Mouse (Mus musculus) limb, embryonic 14.5 days (tissue): Measurements from ENCODE around the gene Vstm2b. TPM values are rescaled to one million over a fixed set of nuclear protein-coding genes. Genes with fewer than 3 reads are reported as not detected.

Experiments
- ATAC-seq: fragments of 200-750 bp; cut with Nextera tagmentation; 2 replicates; pipeline ENCODE4 v1.8.0; 2017; ENCODE audit warnings: low read depth, moderate number of reproducible peaks, moderate TSS enrichment; ENCODE audit not compliant: low FRiP score
- DNase-seq: peaks from one replicate; pipeline ENCODE4 v3.0.0-alpha.2; 2015; ENCODE audit warnings: low spot score
- H3K27ac ChIP-seq: fragments of 300-500 bp; sonication (generic); replicated peaks from 2 replicates; pipeline ENCODE4 v1.5.1; 2014; ENCODE audit warnings: low read depth, mild to moderate bottlenecking, low read length, moderate library complexity, mixed read lengths
- H3K27me3 ChIP-seq: fragments of 300-500 bp; sonication (generic); 2 replicates; pipeline ENCODE4 v1.6.1; 2014; ENCODE audit warnings: low read length, mixed read lengths; ENCODE audit not compliant: control insufficient read depth, insufficient read depth
- H3K36me3 ChIP-seq: fragments of 300-500 bp; sonication (generic); 2 replicates; pipeline ENCODE4 v1.6.1; 2014; ENCODE audit warnings: mild to moderate bottlenecking, low read length, moderate library complexity, mixed read lengths; ENCODE audit not compliant: control insufficient read depth, insufficient read depth
- H3K4me1 ChIP-seq: fragments of 300-500 bp; sonication (generic); 2 replicates; pipeline ENCODE4 v1.6.1; 2014; ENCODE audit warnings: antibody characterized with exemption, low read length, mixed read lengths; ENCODE audit not compliant: control insufficient read depth, insufficient read depth
- H3K4me2 ChIP-seq: fragments of 300-500 bp; sonication (generic); replicated peaks from 2 replicates; pipeline ENCODE4 v1.6.1; 2014; ENCODE audit warnings: low read depth, mild to moderate bottlenecking, low read length, moderate library complexity; ENCODE audit not compliant: severe bottlenecking
- H3K4me3 ChIP-seq: fragments of 300-500 bp; sonication (generic); replicated peaks from 2 replicates; pipeline ENCODE4 v1.5.1; 2014; ENCODE audit warnings: low read length
- H3K9ac ChIP-seq: fragments of 300-500 bp; sonication (generic); 2 replicates; pipeline ENCODE4 v1.6.1; 2014; ENCODE audit warnings: mild to moderate bottlenecking, low read depth, low read length, moderate library complexity; ENCODE audit not compliant: severe bottlenecking
- H3K9me3 ChIP-seq: fragments of 300-500 bp; sonication (generic); 2 replicates; pipeline ENCODE4 v1.6.1; 2016; ENCODE audit warnings: low read length; ENCODE audit not compliant: control insufficient read depth
- POLR2A ChIP-seq: fragments of 200-500 bp; IDR thresholded peaks from 2 replicates; pipeline ENCODE4 v1.8.0; 2012; ENCODE audit warnings: inconsistent platforms, mild to moderate bottlenecking, moderate library complexity, borderline replicate concordance; ENCODE audit not compliant: insufficient read depth, insufficient read length; ENCODE audit errors: extremely low read depth
- WGBS: fragments of 180-500 bp; shearing (Covaris S2); extraction: QIAGEN DNeasy Blood & Tissue Kit; methylation state at CpG from one replicate; pipeline ENCODE4 v1.1.7; 2014; 5-methylcytosine and 5-hydroxymethylcytosine counted together
- polyA plus RNA-seq, 2 experiments: library from polyadenylated mRNA; depleted of rRNA in 1 of 2; stranded (reverse) in 1 of 2; unstranded in 1 of 2; fragments of >200 nt; fragmentation: Nextera tagmentation in 1 of 2; extraction: Ambion mirVana in 1 of 2; gene quantifications; 2 replicates each; pipeline versions ENCODE4 v1.2.1 to v1.2.3; 2012 to 2014

Vstm2b gene
- polyA plus RNA-seq, 2 experiments, result 13.0 to 69.2 TPM

DNA sequence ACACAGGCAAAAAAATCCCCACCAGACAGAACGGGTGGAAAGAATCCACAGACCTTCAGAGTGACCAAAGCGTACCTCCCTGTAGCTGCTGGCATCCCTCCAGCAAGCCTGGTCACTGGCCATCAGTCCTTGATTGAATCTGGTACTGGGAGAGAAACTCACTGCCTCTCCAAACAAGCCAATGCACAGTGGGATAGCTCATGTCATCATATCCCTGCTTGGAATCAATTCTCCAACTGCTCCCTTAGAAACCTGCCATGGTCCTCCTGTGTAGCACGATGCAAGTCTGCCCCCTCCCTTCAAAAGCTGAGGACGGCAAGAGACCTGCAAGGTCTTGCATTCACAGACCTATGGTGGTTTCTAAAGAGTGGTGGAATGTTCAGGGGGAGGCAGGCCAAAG lies 1.2 kb upstream of the Vstm2b start:
- Histone ChIP-seq H3K27me3 (peaks cover 57% of the 10 kb centered on the region), H3K36me3 (no peaks in the 10 kb centered on the region), H3K4me3 (no peak overlapping the region), H3K9ac (no peak overlapping the region), H3K4me1 (no peaks in the 10 kb centered on the region), H3K27ac (no peak overlapping the region), H3K9me3 (no peaks in the 10 kb centered on the region), H3K4me2 (no peak overlapping the region)
- 54% methylated on average over 4 of the region's 4 CpGs for WGBS
- no peak for TF ChIP-seq POLR2A
- no peak for ATAC-seq
- DNase-seq, result no peak

DNA sequence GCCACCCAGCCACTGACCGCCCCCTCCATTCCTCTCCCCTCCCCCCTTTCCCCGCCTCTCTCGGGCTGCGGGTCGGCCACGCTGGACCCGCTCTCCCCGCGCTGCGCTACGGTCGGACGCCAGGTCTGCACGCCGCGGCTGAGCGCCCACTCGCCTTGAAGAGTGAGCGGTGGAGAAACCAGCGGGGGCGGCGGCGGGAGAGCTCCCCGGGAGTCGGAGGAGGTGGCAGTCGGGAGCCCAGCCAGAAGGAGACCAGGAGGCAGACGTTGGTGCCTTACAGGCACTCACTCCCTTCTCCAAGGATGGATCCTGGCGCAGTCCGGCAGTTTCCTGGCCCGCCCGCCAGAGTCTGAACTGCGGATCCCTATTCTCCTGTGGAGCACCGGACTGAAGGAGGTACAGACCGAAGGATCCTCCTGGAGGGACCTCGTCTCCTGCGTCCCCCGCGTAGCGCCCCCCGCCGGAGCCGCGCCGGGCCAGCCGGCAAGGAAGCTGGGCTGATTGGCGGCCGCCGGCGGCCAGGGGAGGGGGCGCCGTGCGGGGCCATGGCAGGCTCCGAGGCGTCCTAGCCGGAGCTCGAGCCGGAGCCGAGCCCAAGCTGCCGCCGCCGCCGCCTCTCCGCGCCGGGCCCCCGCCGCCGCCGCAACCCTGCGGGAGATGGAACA lies 715 bp downstream of the Vstm2b start:
- no peaks in the 10 kb centered on the region for H3K4me1 ChIP-seq
- TF ChIP-seq POLR2A, result no peak
- H3K9me3 ChIP-seq, result no peaks in the 10 kb centered on the region
- H3K4me2 ChIP-seq, result peak overlapping the region; percentile 89
- H3K9ac ChIP-seq, result peak overlapping the region; percentile 58
- H3K36me3 ChIP-seq, result no peaks in the 10 kb centered on the region
- H3K4me3 ChIP-seq, result peak overlapping the region; percentile 56
- H3K27ac ChIP-seq, result no peak overlapping the region
- H3K27me3 ChIP-seq, result peaks cover 73% of the 10 kb centered on the region
- ATAC-seq, result peak; percentile 50; the same call in 1 of the 2 replicates
- no peak for DNase-seq
- 0% methylated on average over 28 of the region's 70 CpGs for WGBS

DNA sequence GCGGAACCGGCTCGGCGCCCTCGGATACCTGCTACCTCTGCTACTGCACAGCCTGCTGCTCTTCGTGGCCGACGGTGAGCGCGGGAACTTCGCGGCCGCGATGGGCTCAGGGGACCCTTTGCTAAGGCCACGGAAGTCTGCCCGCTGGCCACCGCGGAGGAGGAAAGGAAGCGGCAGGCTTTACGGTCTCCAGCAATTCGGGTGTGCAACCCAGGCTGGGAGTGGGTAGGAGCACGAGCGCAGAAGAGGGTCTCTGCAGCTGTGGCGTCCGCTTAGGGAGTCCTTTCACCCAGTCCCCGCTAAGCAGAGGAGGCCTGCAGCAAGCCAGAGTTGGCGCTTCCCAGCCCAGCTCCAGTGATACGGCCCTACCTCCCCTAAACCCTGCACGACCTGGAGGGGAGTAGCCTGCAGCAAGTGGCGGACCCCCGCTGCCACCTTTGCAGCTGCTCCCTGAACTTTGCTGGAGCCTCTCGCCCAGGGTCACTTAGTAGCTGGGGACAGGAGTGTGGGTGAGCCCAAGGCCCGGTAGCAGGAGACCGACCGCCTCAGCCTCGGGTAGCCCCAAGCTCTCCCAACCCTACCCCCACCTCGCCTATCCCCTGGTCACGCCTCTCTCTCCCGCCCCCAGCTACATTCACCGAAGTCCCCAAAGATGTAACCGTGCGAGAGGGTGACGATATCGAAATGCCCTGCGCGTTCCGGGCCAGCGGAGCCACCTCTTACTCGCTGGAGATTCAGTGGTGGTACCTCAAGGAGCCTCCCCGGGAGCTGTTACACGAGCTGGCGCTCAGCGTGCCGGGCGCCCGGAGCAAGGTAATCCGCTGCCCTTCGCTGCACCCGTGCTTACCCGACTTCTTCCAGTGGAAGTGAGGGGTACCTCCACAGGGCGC lies 1.5 kb downstream of the Vstm2b start:
- H3K27ac ChIP-seq, result no peak overlapping the region
- H3K4me2 ChIP-seq, result peak overlapping the region; percentile 89
- H3K9ac ChIP-seq, result peak overlapping the region; percentile 58
- DNase-seq (no peak), ATAC-seq (peak; percentile 43)
- no peak for TF ChIP-seq POLR2A
- peaks cover 73% of the 10 kb centered on the region for H3K27me3 ChIP-seq
- peak overlapping the region; percentile 56 for H3K4me3 ChIP-seq
- H3K9me3 ChIP-seq, result no peaks in the 10 kb centered on the region
- no peaks in the 10 kb centered on the region for H3K4me1 ChIP-seq
- under 1% methylated on average over 56 of the region's 61 CpGs for WGBS
- no peaks in the 10 kb centered on the region for H3K36me3 ChIP-seq

- H3K36me3 ChIP-seq, result no peaks in the 10 kb centered on the region
- H3K27ac ChIP-seq, result no peak overlapping the region
- TF ChIP-seq POLR2A, result no peak
- 3% methylated on average over 16 of the region's 16 CpGs for WGBS
- H3K4me1 ChIP-seq, result no peaks in the 10 kb centered on the region
- peak; percentile 69 for ATAC-seq
- H3K27me3 ChIP-seq, result peaks cover 71% of the 10 kb centered on the region
- peak overlapping the region; percentile 89 for H3K4me2 ChIP-seq
- 0 out of 2 replicates have a peak overlapping the region, but pooled peaks have one; percentile 1 for H3K9ac ChIP-seq
- no peaks in the 10 kb centered on the region for H3K9me3 ChIP-seq
- peak; percentile 82 for DNase-seq
- H3K4me3 ChIP-seq, result peak overlapping the region; percentile 9; the same call in 1 of the 2 replicates
Measured at GRCm38 (mm10) chr7:40901201-40901600, 3.1 kb downstream of the Vstm2b start.

DNA sequence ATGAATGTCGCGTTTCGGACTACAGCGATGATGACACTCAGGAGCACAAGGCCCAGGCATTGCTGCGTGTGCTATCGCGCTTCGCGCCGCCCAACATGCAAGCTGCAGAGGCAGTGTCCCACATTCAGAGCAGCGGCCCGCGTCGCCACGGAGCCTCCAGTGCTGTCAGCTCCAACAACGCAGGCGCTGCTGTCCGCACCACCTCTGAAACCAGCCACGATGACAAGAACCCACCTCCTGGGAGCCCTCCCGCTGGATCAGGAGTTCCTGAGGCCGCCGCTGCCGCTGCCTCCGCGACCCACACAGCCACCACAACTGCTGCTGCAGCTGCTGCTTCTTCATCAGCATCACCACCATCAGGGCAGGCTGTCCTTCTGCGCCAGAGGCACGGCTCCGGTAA lies 4.4 kb downstream of the Vstm2b start:
- Histone ChIP-seq H3K9me3 (no peaks in the 10 kb centered on the region), H3K27ac (no peak overlapping the region), H3K4me3 (peak overlapping the region; percentile 22), H3K36me3 (no peaks in the 10 kb centered on the region), H3K4me2 (peak overlapping the region; percentile 28), H3K4me1 (no peaks in the 10 kb centered on the region), H3K27me3 (peaks cover 59% of the 10 kb centered on the region), H3K9ac (peak overlapping the region; percentile 28; the same call in 1 of the 2 replicates)
- no peak for TF ChIP-seq POLR2A
- ATAC-seq (no peak), DNase-seq (no peak)
- WGBS, result 7% methylated on average over 27 of the region's 28 CpGs
